Mouse (Mus musculus): ENCODE data around the gene Adora1. TPM values are rescaled to one million over a fixed set of nuclear protein-coding genes. Genes with fewer than 3 reads are reported as not detected.
A peak's percentile ranks its signal among the peaks of the same experiment; 100 is the strongest.

Adora1 gene
- polyA plus RNA-seq, 1 experiment from 2014 or later, result 2.0 TPM

- WGBS, result 82% methylated on average over 6 of the region's 6 CpGs
- no peaks in the 10 kb centered on the region for H3K27me3 ChIP-seq
- no peaks in the 10 kb centered on the region for H3K4me1 ChIP-seq
- no peak overlapping the region for H3K9ac ChIP-seq
- no peak overlapping the region for H3K4me3 ChIP-seq
- ATAC-seq (ENCODE audit: insufficient number of reproducible peaks, low FRiP score, low TSS enrichment, low read depth), result no peak
- H3K9me3 ChIP-seq, result no peaks in the 10 kb centered on the region
- no peak overlapping the region for H3K27ac ChIP-seq
- no peaks in the 10 kb centered on the region for H3K36me3 ChIP-seq
- no peak overlapping the region for H3K4me2 ChIP-seq
Observed at GRCm38 (mm10) chr1:134162510-134163225, 72.6 kb downstream of the Adora1 start.

DNA sequence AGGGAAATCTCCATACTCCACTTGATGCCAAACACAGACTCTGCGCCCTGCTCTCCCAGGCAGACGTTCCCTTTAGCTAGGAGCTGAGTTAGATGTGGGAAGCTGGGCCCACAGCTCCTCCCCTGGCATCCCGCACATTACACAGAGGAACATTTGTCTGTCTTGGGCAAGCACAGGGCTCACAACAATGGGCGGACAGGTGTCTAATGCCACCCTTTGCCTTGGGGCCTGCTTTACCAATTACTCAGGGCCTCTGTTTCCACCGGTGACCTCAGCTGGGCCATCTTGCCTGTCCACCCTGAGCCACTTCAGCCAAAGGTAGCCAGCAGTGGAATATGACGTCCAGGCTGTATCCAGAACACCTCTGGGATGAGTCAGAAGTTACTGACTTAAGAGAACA lies 73.8 kb downstream of the Adora1 start:
- H3K4me3 ChIP-seq, result no peak overlapping the region
- H3K27me3 ChIP-seq, result no peaks in the 10 kb centered on the region
- no peak overlapping the region for H3K27ac ChIP-seq
- no peaks in the 10 kb centered on the region for H3K9me3 ChIP-seq
- no peak overlapping the region for H3K4me2 ChIP-seq
- 75% methylated on average over 6 of the region's 6 CpGs for WGBS
- no peak overlapping the region for H3K9ac ChIP-seq
- ATAC-seq (ENCODE audit: insufficient number of reproducible peaks, low FRiP score, low TSS enrichment, low read depth), result no peak
- H3K36me3 ChIP-seq, result no peaks in the 10 kb centered on the region
- no peaks in the 10 kb centered on the region for H3K4me1 ChIP-seq

DNA sequence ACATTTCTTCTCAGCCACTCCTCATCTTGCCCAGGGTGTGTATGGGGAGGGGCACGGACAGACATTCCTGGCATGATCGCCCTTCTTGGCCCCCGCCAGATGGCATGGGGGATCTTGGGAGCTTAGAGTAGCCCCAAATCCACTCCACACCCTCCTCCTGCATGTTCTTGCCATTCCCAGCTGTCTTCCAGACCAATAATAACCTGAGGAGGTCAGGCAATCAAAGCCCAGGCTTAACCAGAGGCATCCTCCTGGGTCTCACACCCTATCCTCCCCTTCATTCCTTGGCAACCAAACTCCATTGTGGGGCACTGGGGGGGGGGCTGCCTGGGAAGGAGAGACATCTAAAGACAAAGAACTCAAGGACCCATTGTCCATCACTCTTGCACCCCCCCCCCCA lies 74.8 kb downstream of the Adora1 start:
- Histone ChIP-seq H3K9ac (no peak overlapping the region), H3K4me3 (no peak overlapping the region), H3K27me3 (no peaks in the 10 kb centered on the region), H3K27ac (no peak overlapping the region), H3K4me2 (no peak overlapping the region), H3K9me3 (no peaks in the 10 kb centered on the region), H3K4me1 (no peaks in the 10 kb centered on the region), H3K36me3 (no peaks in the 10 kb centered on the region)
- 0 out of 2 replicates have a peak, but pooled peaks have one; percentile 26 for ATAC-seq (ENCODE audit: insufficient number of reproducible peaks, low FRiP score, low TSS enrichment, low read depth)
- WGBS, result 86% methylated on average over 3 of the region's 3 CpGs

DNA sequence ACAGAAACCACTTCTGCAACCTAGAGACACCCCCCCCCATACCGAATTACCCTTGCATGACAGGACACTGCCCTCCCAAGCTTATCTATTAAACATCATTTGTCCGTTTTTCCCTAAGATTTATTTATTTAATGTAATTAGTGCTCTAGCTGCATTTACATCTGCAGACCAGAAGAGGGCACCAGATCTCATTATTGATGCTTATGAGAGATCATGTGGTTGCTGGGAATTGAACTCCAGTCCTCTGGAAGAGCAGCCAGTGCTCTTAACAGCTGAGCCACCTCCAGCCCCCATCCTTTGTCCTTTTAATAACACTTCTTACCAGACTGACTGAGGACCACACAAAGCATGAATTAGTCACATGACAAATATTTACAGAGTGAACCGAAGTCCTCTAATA lies 80.6 kb downstream of the Adora1 start:
- 63% methylated on average over 3 of the region's 3 CpGs for WGBS
- H3K4me1 ChIP-seq, result peaks cover 4% of the 10 kb centered on the region; the same call in 1 of the 2 replicates
- no peak overlapping the region for H3K4me3 ChIP-seq
- H3K36me3 ChIP-seq, result no peaks in the 10 kb centered on the region
- ATAC-seq (ENCODE audit: insufficient number of reproducible peaks, low FRiP score, low TSS enrichment, low read depth), result no peak
- H3K27me3 ChIP-seq, result peaks cover 3% of the 10 kb centered on the region; the same call in 1 of the 2 replicates
- H3K4me2 ChIP-seq, result no peak overlapping the region
- H3K27ac ChIP-seq, result no peak overlapping the region
- H3K9ac ChIP-seq, result no peak overlapping the region
- H3K9me3 ChIP-seq, result no peaks in the 10 kb centered on the region

DNA sequence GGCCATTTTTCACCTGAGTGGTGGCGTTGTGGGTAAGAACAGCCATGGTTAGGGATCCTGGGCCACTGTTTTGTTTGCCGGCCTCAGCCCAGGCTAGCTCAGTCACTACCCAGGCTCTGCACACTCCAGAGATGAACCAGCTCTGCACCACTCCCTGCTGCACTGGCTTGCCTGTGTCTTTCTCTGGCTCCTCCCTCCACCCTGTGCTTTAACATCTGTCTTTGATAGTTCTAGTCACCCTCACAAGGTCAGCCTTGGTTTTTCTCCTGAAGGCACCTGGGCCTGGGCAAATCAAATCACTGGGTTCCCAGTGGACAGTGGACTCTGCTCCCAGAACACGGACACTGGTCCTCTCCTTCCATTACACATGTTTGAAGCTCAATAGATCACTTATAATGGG lies 81.1 kb downstream of the Adora1 start:
- H3K27me3 ChIP-seq, result peaks cover 3% of the 10 kb centered on the region; the same call in 1 of the 2 replicates
- H3K36me3 ChIP-seq, result no peaks in the 10 kb centered on the region
- H3K4me1 ChIP-seq, result peaks cover 4% of the 10 kb centered on the region; the same call in 1 of the 2 replicates
- H3K4me2 ChIP-seq, result no peak overlapping the region
- H3K9me3 ChIP-seq, result no peaks in the 10 kb centered on the region
- H3K27ac ChIP-seq, result no peak overlapping the region
- ATAC-seq (ENCODE audit: insufficient number of reproducible peaks, low FRiP score, low TSS enrichment, low read depth), result no peak
- no peak overlapping the region for H3K9ac ChIP-seq
- 83% methylated on average over 3 of the region's 3 CpGs for WGBS
- no peak overlapping the region for H3K4me3 ChIP-seq

DNA sequence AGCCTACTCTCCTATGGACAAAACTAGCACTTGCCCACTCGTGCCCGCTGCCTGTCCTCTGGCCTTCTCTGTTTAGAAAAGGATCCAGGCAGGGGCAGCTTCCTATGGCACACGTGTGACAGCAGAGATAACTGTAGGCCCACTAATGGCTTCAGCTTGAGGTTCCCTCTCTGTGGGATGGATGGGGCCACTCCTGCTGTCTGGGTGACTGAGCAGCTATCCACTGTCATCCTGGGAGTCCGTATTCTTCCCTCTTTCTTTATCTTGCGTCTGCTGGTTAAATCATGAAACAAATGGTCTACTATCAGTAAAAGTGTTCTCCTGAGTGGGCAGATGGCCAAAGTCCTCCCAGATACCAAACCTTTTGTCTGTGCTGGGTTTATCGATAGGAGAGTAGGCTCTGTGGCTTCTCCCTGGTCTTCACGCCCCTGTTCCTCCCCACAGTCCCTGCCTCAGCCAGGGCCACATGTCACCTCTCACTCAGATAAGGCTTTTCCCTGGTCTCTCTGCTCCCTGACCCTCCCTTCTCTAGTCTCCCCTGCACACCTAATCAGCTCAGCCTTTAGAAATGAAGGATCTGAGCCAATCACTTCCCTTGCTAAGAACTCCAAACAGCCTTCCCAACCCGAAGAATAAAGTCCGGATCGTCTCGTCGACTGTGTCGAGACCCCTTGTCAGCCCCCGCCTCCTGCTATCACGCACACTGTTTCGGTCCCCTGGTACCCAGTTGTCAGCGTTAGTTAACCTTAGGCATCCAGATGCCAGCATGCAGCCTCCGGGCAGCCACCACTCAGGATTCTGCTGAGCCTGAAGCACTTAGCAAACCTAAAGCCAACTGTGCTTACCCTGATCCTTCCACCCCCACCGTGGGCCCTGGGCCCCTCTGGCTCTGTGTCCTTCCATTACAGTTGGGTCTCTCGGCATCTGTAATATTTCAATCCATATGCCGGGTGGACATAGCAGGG lies 82.3 kb downstream of the Adora1 start:
- Histone ChIP-seq H3K36me3 (no peaks in the 10 kb centered on the region), H3K27ac (no peak overlapping the region), H3K4me2 (no peak overlapping the region), H3K27me3 (peaks cover 3% of the 10 kb centered on the region; the same call in 1 of the 2 replicates), H3K4me1 (peaks cover 4% of the 10 kb centered on the region; the same call in 1 of the 2 replicates), H3K9ac (no peak overlapping the region), H3K4me3 (no peak overlapping the region), H3K9me3 (no peaks in the 10 kb centered on the region)
- no peak for ATAC-seq (ENCODE audit: insufficient number of reproducible peaks, low FRiP score, low TSS enrichment, low read depth)
- 74% methylated on average over 21 of the region's 21 CpGs for WGBS

DNA sequence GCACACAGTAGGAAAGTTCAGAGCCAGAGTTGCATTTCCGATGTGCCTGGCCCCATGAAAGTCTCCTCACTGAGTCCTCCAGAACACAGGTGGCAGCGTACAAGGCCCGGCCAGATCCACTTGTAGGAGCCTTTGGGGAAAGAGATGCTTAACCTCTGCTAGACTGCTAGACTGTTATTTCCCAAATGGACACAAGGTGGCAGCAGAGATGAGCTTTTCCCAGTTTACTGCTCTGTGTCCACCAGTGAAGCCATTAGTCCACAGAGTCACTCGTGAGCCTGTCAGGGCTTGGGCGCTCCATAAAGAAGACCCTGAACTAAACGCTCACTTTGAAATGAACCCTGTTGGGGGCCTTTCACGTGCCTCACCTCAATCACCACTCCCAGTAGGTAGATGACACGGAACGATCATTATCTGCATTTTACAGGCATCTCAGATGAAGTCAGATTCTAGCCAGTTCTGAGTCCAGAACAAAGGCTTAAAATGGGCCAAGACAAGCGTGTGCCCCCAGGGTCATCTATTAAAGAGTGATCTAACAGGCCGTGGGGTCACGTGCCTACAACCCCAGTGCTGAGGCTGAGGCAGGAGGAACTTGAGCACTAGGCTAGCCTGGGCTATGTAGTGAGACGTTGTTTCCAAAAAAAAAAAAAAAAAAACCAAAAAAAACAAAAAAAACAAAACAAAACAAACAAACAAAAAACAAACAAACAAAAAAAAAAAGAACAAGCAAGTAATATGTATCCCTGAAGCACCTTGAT lies 83.4 kb downstream of the Adora1 start:
- H3K9me3 ChIP-seq, result no peaks in the 10 kb centered on the region
- WGBS, result 32% methylated on average over 13 of the region's 13 CpGs
- ATAC-seq (ENCODE audit: insufficient number of reproducible peaks, low FRiP score, low TSS enrichment, low read depth), result peak; percentile 57; the same call in 1 of the 2 replicates
- no peak overlapping the region for H3K27ac ChIP-seq
- H3K36me3 ChIP-seq, result no peaks in the 10 kb centered on the region
- H3K4me2 ChIP-seq, result no peak overlapping the region
- H3K4me3 ChIP-seq, result no peak overlapping the region
- peaks cover 3% of the 10 kb centered on the region; the same call in 1 of the 2 replicates for H3K27me3 ChIP-seq
- no peak overlapping the region for H3K9ac ChIP-seq
- H3K4me1 ChIP-seq, result peaks cover 4% of the 10 kb centered on the region; the same call in 1 of the 2 replicates

DNA sequence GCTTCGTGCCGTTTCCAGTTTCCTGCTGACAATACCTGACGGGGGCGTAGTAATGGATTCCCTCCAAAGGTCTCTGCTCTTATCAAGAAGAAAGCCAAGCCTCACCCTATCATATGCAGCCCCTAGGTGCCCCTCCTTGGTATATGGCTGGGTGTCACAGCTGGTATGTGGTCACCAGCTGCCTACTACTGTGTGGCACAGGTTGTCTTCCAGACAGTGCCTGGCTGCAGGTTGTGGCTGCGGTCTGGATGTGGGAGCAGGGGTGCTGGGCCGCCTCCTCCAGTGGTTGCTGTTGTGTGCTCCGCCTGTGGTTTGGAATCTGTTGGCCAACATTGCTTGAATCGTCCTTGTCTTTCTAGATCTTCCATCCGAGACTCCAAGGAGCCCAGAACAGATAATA lies 84.5 kb downstream of the Adora1 start:
- no peak for ATAC-seq (ENCODE audit: insufficient number of reproducible peaks, low FRiP score, low TSS enrichment, low read depth)
- H3K4me3 ChIP-seq, result no peak overlapping the region
- peaks cover 3% of the 10 kb centered on the region; the same call in 1 of the 2 replicates for H3K27me3 ChIP-seq
- no peak overlapping the region for H3K4me2 ChIP-seq
- H3K9ac ChIP-seq, result no peak overlapping the region
- 90% methylated on average over 9 of the region's 9 CpGs for WGBS
- peaks cover 8% of the 10 kb centered on the region; the same call in 1 of the 2 replicates for H3K4me1 ChIP-seq
- H3K9me3 ChIP-seq, result no peaks in the 10 kb centered on the region
- H3K27ac ChIP-seq, result no peak overlapping the region
- no peaks in the 10 kb centered on the region for H3K36me3 ChIP-seq

GRCm38 (mm10) chr1:134150076-134150475 lies 85.2 kb downstream of the Adora1 start:
- Histone ChIP-seq H3K4me1 (peaks cover 8% of the 10 kb centered on the region; the same call in 1 of the 2 replicates), H3K4me2 (no peak overlapping the region), H3K9me3 (no peaks in the 10 kb centered on the region), H3K27ac (no peak overlapping the region), H3K27me3 (peaks cover 3% of the 10 kb centered on the region; the same call in 1 of the 2 replicates), H3K4me3 (no peak overlapping the region), H3K9ac (no peak overlapping the region), H3K36me3 (no peaks in the 10 kb centered on the region)
- WGBS, result 59% methylated on average over 8 of the region's 8 CpGs
- no peak for ATAC-seq (ENCODE audit: insufficient number of reproducible peaks, low FRiP score, low TSS enrichment, low read depth)
